Mouse (Mus musculus) G1E (cell line): Measurements from ENCODE around the gene Ano1. TPM values are rescaled to one million over a fixed set of nuclear protein-coding genes. Genes with fewer than 3 reads are reported as not detected.

Experiments used
- ATAC-seq: 2 replicates; pipeline ENCODE4 v1.8.0; 2016; ENCODE audit warnings: mild to moderate bottlenecking; ENCODE audit not compliant: insufficient number of reproducible peaks, poor library complexity, low FRiP score, severe bottlenecking; ENCODE audit errors: extremely low read depth
- DNase-seq: peaks from one replicate; pipeline ENCODE4 v3.0.0; 2012; ENCODE audit warnings: low spot score
- H3K27me3 ChIP-seq: 2 replicates; pipeline ENCODE4 v1.6.1; 2012; ENCODE audit warnings: mild to moderate bottlenecking, low read length, inconsistent platforms; ENCODE audit not compliant: insufficient read depth
- H3K36me3 ChIP-seq: replicated peaks from 2 replicates; pipeline ENCODE3; 2012; ENCODE audit warnings: mild to moderate bottlenecking, inconsistent platforms
- H3K4me1 ChIP-seq: 2 replicates; pipeline ENCODE4 v1.6.1; 2012; ENCODE audit warnings: low read depth, low read length, inconsistent platforms, mixed read lengths; ENCODE audit not compliant: insufficient read depth
- H3K4me3 ChIP-seq: 2 replicates; pipeline ENCODE4 v1.5.1; 2012; ENCODE audit warnings: low read depth, mild to moderate bottlenecking, inconsistent platforms, low read length, moderate library complexity, mixed read lengths
- H3K9me3 ChIP-seq: replicated peaks from 2 replicates; pipeline ENCODE4 v1.6.1; 2012; ENCODE audit warnings: inconsistent platforms
- CTCF ChIP-seq: IDR thresholded peaks from 2 replicates; pipeline ENCODE4 v1.5.1; 2012; ENCODE audit warnings: low read depth, low read length, inconsistent platforms, mixed read lengths
- GATA1 ChIP-seq: IDR thresholded peaks from 2 replicates; pipeline ENCODE4 v1.6.1; 2012; ENCODE audit warnings: borderline replicate concordance, low read length, inconsistent platforms, mixed read lengths
- GATA2 ChIP-seq: IDR thresholded peaks from 2 replicates; pipeline ENCODE4 v1.6.1; 2012; ENCODE audit warnings: low read depth, low read length, inconsistent platforms, borderline replicate concordance
- POLR2AphosphoS5 ChIP-seq: IDR thresholded peaks from 2 replicates; pipeline ENCODE4 v1.6.1; 2012; ENCODE audit warnings: low read depth, low read length, inconsistent platforms; ENCODE audit not compliant: insufficient replicate concordance
- TAL1 ChIP-seq: conservative IDR thresholded peaks from 2 replicates; pipeline ENCODE4 v1.6.1; 2012; ENCODE audit warnings: low read depth, low read length, inconsistent platforms, mixed read lengths
- polyA plus RNA-seq: library from polyadenylated mRNA; stranded (reverse); fragments of >175 nt; gene quantifications from 2 replicates; pipeline ENCODE4 v1.2.3, GENCODE M21; 2012
- total RNA-seq, 2 experiments: library from RNA; stranded (forward) in 1 of 2; stranded (reverse) in 1 of 2; fragments of 200-1000 nt in 1 of 2; fragments of >200 nt in 1 of 2; fragmentation: Nextera tagmentation in 1 of 2; gene quantifications; 2 replicates each; pipeline ENCODE4 v1.2.3; 2014 to 2017

The Ano1 gene
- total RNA-seq (2014; fragmentation: Nextera tagmentation) (7.1 and 11.3 TPM in 2 replicates), total RNA-seq (2017) (3.2 and 3.7 TPM in 2 replicates), polyA plus RNA-seq (1.2 and 1.8 TPM in 2 replicates)

DNA sequence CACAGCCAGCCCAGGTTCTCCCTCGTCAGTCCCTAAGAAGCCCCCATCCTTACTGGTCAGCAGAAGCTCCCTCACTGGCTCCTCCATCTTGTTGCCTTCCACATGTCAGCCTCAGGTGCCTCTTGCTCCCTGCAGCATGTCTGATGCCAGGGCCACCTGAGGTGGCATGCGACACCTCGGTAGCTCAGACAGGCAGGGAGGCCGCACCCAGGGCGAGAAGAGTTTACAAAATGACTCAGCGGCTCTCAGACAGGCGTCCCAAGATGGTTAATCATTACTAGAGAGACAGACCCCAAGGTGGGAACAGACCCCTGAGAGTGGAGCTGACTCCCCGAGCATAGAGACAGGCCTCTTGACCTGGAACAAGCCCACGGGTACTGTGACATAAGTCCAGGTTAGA lies at the start of gene Ano1:
Gene Ano1 (minus strand): TSS at position 142 of the 400 bp plus-strand sequence.
- Histone ChIP-seq H3K27me3 (peaks cover 35% of the 10 kb centered on the region), H3K4me3 (no peak within 1 kb of the TSS), H3K4me1 (peaks cover 51% of the 10 kb centered on the region), H3K36me3 (peaks cover 4% of the 10 kb centered on the region), H3K9me3 (no peaks in the 10 kb centered on the region)
- DNase-seq (no peak), ATAC-seq (no peak)
- TF ChIP-seq TAL1 (no peak), GATA2 (no peak), CTCF (no peak), POLR2AphosphoS5 (no peak), GATA1 (no peak)

DNA sequence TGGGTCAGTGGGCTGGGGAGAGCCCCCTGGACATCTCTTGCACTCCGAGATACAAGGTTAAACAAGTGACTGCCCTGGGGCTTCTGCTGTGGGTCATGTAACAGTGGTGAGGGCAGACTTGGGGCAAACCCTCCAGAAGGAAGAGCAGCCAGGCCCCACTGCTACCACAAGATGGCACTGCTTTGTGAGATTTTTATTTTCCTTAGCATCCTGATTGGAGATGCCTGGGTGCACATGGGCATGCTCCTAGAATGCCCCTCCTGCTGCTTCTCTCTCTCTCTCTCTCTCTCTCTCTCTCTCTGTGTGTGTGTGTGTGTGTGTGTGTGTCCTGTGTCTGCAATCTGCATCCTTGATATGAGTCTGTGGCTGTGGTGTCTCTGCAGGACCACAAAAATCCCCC lies 46.7 kb upstream of the Ano1 start:
- H3K4me3 ChIP-seq = no peak overlapping the region
- H3K9me3 ChIP-seq = no peaks in the 10 kb centered on the region
- DNase-seq = peak; percentile 68
- peaks cover 89% of the 10 kb centered on the region for H3K4me1 ChIP-seq
- TF ChIP-seq CTCF (peak; percentile 39), GATA1 (no peak)
- H3K27me3 ChIP-seq = no peaks in the 10 kb centered on the region
- no peak for ATAC-seq
- H3K36me3 ChIP-seq = no peaks in the 10 kb centered on the region

DNA sequence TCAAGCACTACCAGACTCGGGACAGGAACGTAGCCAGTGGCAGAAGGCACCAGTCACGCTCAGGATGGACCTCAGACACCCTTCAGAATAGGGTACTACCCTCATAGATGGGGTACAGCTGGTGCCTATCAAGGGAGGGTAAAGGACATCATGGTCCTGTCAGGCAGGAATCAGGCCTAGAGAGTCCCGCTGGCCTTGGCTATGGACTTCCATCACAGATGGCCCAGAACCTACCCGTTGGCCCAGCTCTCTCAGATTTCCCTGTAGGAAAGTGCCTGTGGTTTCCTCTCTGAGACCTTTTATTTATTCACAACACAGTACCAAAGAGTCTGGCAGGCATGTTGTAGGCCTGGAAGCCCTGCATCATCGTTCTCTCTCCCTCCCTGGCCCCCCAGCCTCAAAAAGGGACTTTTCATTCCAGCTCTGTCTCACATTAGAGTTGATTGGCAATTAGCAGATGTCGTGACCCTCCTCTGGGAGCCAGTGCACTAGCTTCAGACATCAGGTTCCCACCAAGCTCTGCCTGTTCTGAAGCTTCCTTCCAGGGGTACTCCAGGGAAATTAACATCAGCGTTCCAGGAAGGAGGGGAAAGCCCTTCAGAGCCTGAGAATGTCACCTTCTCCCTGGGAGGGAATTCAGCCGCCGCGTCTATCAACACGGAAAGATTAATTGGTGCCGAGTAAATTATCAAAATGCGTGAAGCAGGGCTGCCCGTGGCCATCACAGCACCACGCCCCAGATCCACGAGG lies 45.4 kb upstream of the Ano1 start:
- no peaks in the 10 kb centered on the region for H3K27me3 ChIP-seq

DNA sequence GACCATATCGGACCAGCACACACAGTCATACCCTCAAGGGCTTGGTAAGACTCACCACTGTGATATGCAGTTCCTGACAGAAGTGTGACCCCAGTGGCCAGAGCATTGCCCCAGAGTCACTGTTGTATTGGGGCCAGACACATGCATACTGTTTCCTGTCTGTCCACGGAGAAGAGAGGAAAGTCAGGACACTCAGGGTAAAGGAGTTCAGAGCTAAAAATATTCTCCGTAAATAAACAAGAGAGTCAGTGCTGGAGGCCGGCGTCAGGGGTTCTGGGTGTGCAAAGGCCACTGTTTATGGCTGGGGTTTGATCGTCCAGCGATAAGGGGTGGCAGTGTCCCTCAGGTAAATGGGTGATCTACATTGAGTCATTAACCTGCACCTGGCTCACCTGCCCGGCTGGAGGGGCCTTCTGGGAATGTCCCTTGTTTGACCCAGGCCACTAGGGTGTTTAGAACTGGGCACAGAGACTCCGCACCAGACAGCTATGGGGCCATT lies 44.3 kb upstream of the Ano1 start:
- no peaks in the 10 kb centered on the region for H3K27me3 ChIP-seq
- H3K4me3 ChIP-seq = no peak overlapping the region
- peaks cover 15% of the 10 kb centered on the region for H3K9me3 ChIP-seq
- ATAC-seq (no peak), DNase-seq (no peak)
- peaks cover 81% of the 10 kb centered on the region for H3K4me1 ChIP-seq
- no peak for TF ChIP-seq GATA2
- TF ChIP-seq CTCF = no peak
- TF ChIP-seq POLR2AphosphoS5 = no peak
- no peak for TF ChIP-seq TAL1
- TF ChIP-seq GATA1 = no peak
- no peaks in the 10 kb centered on the region for H3K36me3 ChIP-seq

More for the DNA sequence above, 45.4 kb upstream of the Ano1 start:
- TF ChIP-seq POLR2AphosphoS5 = no peak
- TF ChIP-seq GATA2 = no peak
- no peak for TF ChIP-seq CTCF
- no peak for TF ChIP-seq GATA1
- no peak for TF ChIP-seq TAL1
- Histone ChIP-seq H3K36me3 (no peaks in the 10 kb centered on the region), H3K4me3 (no peak overlapping the region), H3K9me3 (peaks cover 6% of the 10 kb centered on the region), H3K4me1 (peaks cover 85% of the 10 kb centered on the region)
- DNase-seq (no peak), ATAC-seq (no peak)

DNA sequence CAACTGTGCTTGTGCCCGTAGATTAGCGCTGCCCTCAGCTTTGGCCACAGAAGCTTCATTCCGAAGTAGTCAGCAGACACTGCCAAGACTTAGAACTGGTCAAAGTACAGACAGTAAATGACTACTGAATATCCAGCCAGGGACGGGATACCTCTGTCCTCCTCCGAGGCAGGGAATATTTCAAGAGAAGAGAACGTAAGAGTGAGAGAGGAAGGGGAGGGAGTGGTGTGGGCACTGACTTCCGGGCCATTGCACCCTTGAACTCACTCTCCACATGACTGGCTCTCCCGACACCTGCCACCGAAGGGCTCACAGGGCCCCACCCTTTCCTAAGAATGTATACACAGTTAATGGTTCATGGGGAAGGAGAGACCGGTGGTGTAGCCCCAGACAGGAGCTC lies 41.5 kb upstream of the Ano1 start:
- ATAC-seq (no peak), DNase-seq (no peak)
- TF ChIP-seq POLR2AphosphoS5 (no peak), CTCF (no peak)
- Histone ChIP-seq H3K36me3 (no peaks in the 10 kb centered on the region), H3K4me1 (peaks cover 79% of the 10 kb centered on the region), H3K27me3 (no peaks in the 10 kb centered on the region), H3K4me3 (no peak overlapping the region), H3K9me3 (peaks cover 15% of the 10 kb centered on the region)

DNA sequence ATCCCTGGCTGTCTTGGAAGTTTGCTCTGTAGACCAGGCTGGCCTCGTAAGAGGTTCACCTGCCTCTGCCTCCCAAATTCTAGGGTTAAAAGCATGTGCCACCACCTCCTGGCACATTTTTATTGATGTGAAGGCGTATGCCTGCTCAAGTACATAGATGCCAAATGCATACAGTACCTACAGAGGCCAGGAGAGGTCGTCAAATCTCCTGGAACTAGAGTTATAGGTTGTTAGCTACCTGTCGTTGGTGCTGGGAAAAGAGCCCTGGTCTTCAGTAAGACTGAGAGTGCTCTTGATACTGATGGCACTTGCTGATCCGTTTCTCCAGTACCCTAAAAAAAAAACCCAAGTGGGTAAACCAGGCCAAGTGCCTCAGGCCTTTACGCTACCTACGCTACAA lies 39.7 kb upstream of the Ano1 start:
- no peak for ATAC-seq
- Histone ChIP-seq H3K4me1 (peaks cover 79% of the 10 kb centered on the region), H3K36me3 (peaks cover 2% of the 10 kb centered on the region), H3K27me3 (no peaks in the 10 kb centered on the region), H3K4me3 (no peak overlapping the region), H3K9me3 (peaks cover 15% of the 10 kb centered on the region)
- no peak for TF ChIP-seq POLR2AphosphoS5
- TF ChIP-seq CTCF = no peak
- TF ChIP-seq TAL1 = no peak
- no peak for TF ChIP-seq GATA1
- no peak for TF ChIP-seq GATA2
- no peak for DNase-seq
